Mouse (Mus musculus) CH12.LX (cell line): ENCODE measurements around the gene Gm37240.

ENCODE experiments used
- CTCF ChIP-seq, 2 experiments: IDR thresholded peaks in 1 of 2; conservative IDR thresholded peaks in 1 of 2; 2 replicates each; pipeline ENCODE4 v1.5.1; 2011 to 2012; ENCODE audit warnings: low read depth in 2 of 2, low read length in 2 of 2, improper control_type of control experiment in 1 of 2, inconsistent platforms in 1 of 2, mild to moderate bottlenecking in 1 of 2, moderate library complexity in 1 of 2
- EP300 ChIP-seq: IDR thresholded peaks from 2 replicates; pipeline ENCODE4 v1.6.1; 2011; ENCODE audit warnings: low read length, improper control_type of control experiment
- POLR2A ChIP-seq: IDR thresholded peaks from 2 replicates; pipeline ENCODE4 v1.6.1; 2011; ENCODE audit warnings: low read depth, mild to moderate bottlenecking, improper control_type of control experiment, low read length
- RCOR1 ChIP-seq: conservative IDR thresholded peaks from 2 replicates; pipeline ENCODE4 v1.6.1; 2012; ENCODE audit warnings: low read depth, mild to moderate bottlenecking, inconsistent platforms, low read length, improper control_type of control experiment

- TF ChIP-seq EP300 (no peak), RCOR1 (no peak), POLR2A (no peak), CTCF (conservative IDR thresholded peaks at IDR 0.05 in 1 of 2, IDR thresholded peaks at IDR 0.05 in 1 of 2; ENCODE audit: low read depth in 2 of 2, low read length in 2 of 2) (no peak)
Observed at GRCm38 (mm10) chr3:84641391-84641790, 1245.9 kb downstream of the Gm37240 start.
